Mouse (Mus musculus): ENCODE measurements around the gene Gpc1.
A peak's percentile ranks its signal among the peaks of the same experiment; 100 is the strongest.

The Gpc1 gene

DNA sequence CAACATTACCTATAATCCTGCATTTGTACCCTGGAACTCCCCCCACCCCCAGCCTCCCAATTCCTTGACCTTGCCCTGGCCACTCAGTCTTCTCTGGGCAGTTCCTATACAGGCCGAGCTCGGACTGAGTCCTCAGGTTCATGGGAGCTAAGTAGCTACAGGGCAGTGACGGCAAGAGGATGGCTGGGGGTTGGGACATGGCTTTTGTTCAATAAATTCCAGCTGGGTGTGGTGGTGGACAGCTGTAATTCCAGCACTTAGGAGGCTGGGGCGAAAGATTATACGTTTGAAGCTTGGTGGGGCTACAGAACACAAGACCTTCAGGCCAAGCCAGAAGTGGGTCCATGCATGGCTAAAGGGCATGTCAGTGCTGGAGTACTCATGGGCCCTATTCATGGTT lies 48.7 kb downstream of the Gpc1 start:
- H3K36me3 ChIP-seq (ENCODE audit: control insufficient read depth, insufficient read depth, low read length, poor library complexity, severe bottlenecking), result no peaks in the 10 kb centered on the region
- no peak for DNase-seq (ENCODE audit: low read depth, low spot score)
- no peaks in the 10 kb centered on the region for H3K27me3 ChIP-seq (ENCODE audit: control insufficient read depth, insufficient read depth, low read length, poor library complexity, severe bottlenecking)

DNA sequence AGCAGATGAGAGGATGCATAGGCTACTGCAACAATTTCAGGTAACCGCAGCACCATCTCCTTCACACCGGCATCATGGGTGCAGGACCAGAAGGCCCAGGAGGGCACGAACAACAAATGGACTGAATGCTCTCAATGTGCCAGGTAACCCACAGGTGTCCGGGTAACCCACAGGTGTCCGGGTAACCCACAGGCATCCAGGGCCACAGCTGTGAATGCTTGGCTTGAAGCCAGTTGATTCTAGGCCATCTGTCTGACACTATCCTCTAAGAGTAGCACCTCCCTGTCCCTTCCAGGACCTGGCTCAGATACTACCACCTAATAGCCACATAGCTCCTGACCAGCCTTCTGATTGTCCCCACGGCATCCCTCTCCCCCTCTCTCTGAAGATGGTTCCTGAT lies 50.5 kb downstream of the Gpc1 start:
- H3K27me3 ChIP-seq (ENCODE audit: control insufficient read depth, insufficient read depth, low read length, poor library complexity, severe bottlenecking), result no peaks in the 10 kb centered on the region
- DNase-seq (ENCODE audit: low read depth, low spot score), result no peak

DNA sequence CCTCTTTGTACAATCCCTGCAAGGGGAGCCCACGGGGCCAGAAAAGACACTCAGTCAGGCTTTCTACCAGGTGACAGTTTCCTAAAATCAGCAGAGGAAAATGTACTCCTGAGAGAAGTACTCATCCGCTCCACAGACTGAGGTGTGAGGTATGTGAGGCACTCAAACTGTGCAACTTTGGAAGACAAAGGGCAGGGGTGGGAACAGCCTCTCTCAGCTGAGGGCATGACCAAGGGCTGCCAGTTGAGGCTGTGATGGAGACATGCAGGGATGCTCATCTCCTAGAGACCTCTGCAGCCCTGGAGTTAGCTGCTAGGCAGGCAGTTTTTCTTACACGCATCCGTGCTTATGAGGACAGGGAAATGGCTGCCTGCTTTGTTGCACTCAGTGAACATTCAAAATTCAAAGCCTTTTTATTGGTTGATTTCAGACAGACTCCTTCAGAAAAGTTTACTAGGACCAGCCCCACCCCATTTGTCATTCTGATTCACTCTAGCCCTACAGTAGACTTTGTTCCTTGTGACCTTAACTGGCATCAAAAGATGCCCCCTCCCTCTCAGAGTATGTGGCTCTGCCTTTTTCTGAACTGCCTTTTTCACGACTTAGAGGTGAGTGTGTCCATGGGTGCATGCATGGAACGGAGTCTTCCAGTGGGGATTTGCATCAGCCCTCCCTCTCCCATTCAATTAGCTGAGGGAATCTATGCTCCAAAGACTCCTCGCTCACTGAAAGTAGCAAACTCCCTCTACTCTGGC lies 57.6 kb downstream of the Gpc1 start:
- no peak for DNase-seq (ENCODE audit: low read depth, low spot score)
- no peaks in the 10 kb centered on the region for H3K27me3 ChIP-seq (ENCODE audit: control insufficient read depth, insufficient read depth, low read length, poor library complexity, severe bottlenecking)

More for the DNA sequence above, 50.5 kb downstream of the Gpc1 start:
- no peaks in the 10 kb centered on the region for H3K36me3 ChIP-seq (ENCODE audit: control insufficient read depth, insufficient read depth, low read length, poor library complexity, severe bottlenecking)

DNA sequence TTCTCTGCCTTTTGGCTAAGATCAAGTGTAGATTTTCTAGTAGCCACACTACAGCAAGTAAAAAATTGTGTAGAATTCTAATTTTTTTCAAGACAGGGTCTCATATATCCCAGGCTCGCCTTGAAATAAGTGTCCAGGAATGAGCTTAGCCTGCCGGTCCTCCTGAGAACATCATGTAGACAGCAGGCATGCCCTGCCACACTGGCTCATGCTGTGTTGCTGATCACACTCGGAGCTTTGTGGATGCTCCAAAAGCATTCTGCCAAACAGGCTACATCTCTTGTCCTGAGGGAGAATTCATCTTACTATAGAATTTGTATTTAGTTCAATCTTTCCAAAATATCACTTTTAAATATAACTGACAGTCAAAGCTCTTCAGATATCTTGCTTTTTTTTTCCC lies 61.3 kb downstream of the Gpc1 start:
- no peak for DNase-seq (ENCODE audit: low read depth, low spot score)
- no peaks in the 10 kb centered on the region for H3K27me3 ChIP-seq (ENCODE audit: control insufficient read depth, insufficient read depth, low read length, poor library complexity, severe bottlenecking)
- H3K36me3 ChIP-seq (ENCODE audit: control insufficient read depth, insufficient read depth, low read length, poor library complexity, severe bottlenecking), result no peaks in the 10 kb centered on the region

More for the DNA sequence above, 57.6 kb downstream of the Gpc1 start:
- H3K36me3 ChIP-seq (ENCODE audit: control insufficient read depth, insufficient read depth, low read length, poor library complexity, severe bottlenecking), result no peaks in the 10 kb centered on the region

DNA sequence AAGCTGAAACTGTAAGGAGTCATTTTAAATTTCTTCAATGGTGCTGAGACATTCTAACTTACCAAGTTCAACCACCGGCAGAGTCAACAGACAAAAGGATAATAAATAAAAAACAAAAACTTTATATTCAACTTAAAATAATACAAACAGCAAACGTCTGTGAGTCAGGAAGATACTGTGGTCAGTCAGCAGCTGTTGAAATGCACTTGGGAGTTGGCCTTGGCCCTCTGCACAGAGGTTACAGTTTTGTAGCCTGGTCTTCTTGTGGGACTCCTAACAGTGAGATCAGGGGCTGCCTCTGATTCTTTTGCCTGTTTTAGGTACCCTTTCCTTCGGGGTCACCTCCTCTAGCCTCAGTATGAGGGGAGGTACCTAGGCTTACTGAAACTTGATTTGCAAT lies 62.5 kb downstream of the Gpc1 start:
- no peaks in the 10 kb centered on the region for H3K36me3 ChIP-seq (ENCODE audit: control insufficient read depth, insufficient read depth, low read length, poor library complexity, severe bottlenecking)
- H3K27me3 ChIP-seq (ENCODE audit: control insufficient read depth, insufficient read depth, low read length, poor library complexity, severe bottlenecking), result no peaks in the 10 kb centered on the region
- no peak for DNase-seq (ENCODE audit: low read depth, low spot score)

DNA sequence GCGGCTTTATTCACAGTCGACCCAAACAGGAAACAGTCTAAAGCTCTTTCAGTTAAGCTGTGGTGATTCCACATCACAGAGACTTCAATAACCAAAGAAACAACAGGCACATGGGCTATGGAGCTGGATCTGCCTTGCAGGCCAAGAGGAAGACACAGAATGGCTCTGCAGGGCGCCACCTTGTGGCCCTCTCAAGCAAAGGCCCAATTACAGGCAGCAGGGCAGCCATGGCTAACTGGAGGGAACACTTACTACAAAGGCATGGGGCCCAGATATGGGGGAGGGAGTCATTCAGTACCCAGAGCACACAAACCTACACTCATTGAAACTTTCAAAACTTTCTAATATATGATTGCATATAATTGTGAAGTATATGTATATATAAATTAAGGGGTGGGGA lies 63.6 kb downstream of the Gpc1 start:
- DNase-seq (ENCODE audit: low read depth, low spot score), result peak; percentile 76
- Histone ChIP-seq H3K36me3 (ENCODE audit: control insufficient read depth, insufficient read depth, low read length, poor library complexity, severe bottlenecking) (no peaks in the 10 kb centered on the region), H3K27me3 (ENCODE audit: control insufficient read depth, insufficient read depth, low read length, poor library complexity, severe bottlenecking) (no peaks in the 10 kb centered on the region)

DNA sequence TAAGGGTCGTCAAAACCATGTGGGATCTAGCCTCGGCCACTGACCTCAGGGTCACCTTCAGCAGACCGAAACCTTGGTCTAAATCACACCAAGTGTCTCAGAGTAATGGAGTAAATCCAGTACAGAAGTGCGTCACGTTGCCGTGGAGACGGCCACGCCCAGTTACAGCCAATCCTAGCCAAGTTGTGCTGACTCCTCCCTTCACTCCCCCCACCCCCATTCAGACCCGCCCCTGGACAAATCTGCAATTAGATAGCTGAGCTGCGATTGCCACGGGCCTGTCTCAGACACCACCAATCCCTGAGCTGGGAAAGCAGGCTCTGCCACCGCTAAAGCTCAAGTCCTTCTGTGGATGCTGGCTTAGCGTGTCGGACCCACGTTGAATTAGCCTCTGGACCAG lies 71.3 kb downstream of the Gpc1 start, which contains the start of gene Ankmy1:
Ankmy1 (minus strand) TSS at position 121 of the 400 bp plus-strand sequence.
- Histone ChIP-seq H3K27me3 (ENCODE audit: control insufficient read depth, insufficient read depth, low read length, poor library complexity, severe bottlenecking) (no peaks in the 10 kb centered on the region), H3K36me3 (ENCODE audit: control insufficient read depth, insufficient read depth, low read length, poor library complexity, severe bottlenecking) (no peaks in the 10 kb centered on the region)
- DNase-seq (ENCODE audit: low read depth, low spot score), result peak; percentile 29

DNA sequence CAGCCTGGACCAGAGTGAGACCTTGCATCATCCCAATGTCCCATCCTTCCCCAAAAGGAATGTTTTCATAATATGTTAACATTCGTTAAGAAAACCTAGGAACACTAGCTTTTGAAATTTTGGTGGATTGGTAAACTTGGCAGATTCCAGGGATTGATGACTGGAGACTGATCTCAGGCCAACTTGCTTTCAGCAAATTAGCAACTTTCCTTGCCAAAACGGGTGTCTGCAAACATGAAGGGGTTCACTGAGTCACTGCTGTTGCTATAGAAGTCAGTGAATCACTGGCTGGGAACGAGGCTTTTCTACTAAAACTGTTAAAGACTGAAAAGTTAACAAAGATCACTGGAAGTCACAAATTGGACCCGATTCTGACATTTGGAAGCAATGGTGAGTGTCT lies 72.2 kb downstream of the Gpc1 start:
- no peaks in the 10 kb centered on the region for H3K36me3 ChIP-seq (ENCODE audit: control insufficient read depth, insufficient read depth, low read length, poor library complexity, severe bottlenecking)
- no peak for DNase-seq (ENCODE audit: low read depth, low spot score)

DNA sequence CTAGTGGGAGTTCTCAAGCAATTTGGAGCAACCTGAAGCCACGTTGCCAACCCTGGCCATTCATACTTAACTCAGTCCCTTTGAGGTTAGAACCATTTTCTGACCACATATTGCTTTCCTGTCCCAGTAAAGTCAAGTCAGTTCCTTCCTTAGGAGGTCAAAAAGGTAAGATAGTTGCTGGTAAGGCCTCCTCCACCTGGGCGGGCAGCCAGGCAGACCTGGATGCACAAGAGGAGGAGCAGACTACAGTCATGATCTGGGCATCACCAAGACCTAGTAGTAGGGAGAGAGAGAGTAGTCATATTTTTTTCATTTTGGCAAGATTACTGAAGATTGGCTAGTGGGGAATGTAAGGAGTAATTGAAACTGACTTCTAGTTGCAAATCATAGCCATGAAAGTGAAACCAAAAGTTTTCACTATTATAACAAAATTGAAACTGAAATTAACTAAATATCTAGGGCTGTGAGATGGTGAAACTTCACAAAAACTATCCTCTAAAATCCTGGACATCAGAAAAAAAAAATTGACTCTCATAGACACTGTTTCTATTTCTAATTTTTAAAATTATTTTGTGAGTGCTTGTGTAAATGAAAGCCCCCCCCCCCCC lies 74.4 kb downstream of the Gpc1 start:
- DNase-seq (ENCODE audit: low read depth, low spot score), result peak; percentile 26
- Histone ChIP-seq H3K27me3 (ENCODE audit: control insufficient read depth, insufficient read depth, low read length, poor library complexity, severe bottlenecking) (no peaks in the 10 kb centered on the region), H3K36me3 (ENCODE audit: control insufficient read depth, insufficient read depth, low read length, poor library complexity, severe bottlenecking) (no peaks in the 10 kb centered on the region)

More for the DNA sequence above, 72.2 kb downstream of the Gpc1 start:
- H3K27me3 ChIP-seq (ENCODE audit: control insufficient read depth, insufficient read depth, low read length, poor library complexity, severe bottlenecking), result no peaks in the 10 kb centered on the region

DNA sequence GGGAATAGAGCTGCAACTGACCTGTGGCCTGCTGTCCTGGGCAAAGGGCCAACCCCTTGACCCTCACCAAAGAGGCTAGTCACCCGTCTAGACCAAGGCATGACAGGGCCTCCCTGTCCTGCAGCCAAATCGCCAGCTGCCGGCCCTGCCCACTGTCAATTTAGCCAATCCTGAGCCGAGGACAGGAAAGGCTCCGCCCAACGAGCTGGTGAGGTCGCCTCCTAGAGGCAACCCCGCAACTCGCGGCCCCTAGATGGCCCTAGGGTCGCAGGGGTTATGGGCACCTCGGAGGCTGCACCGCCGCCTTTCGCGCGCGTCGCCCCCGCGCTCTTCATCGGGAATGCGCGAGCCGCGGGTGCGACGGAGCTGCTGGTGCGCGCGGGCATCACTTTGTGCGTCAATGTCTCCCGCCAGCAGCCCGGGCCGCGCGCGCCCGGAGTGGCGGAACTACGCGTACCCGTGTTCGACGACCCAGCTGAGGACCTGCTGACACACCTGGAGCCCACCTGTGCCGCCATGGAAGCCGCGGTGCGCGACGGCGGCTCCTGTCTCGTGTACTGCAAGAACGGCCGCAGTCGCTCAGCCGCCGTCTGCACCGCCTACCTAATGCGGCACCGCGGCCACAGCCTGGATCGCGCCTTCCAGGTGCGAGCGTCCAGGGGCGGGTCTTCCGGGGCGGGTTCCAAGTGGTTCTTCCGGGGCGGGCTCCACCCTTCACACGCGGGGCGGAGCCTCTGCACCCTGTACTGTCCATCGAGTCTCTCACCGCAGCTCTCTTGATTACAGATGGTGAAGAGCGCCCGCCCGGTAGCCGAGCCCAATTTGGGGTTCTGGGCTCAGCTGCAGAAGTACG lies 75.6 kb downstream of the Gpc1 start, which contains the start of gene Dusp28:
Dusp28 (plus strand) TSS at position 203 of the 853 bp plus-strand sequence.
- Histone ChIP-seq H3K27me3 (ENCODE audit: control insufficient read depth, insufficient read depth, low read length, poor library complexity, severe bottlenecking) (no peaks in the 10 kb centered on the region), H3K36me3 (ENCODE audit: control insufficient read depth, insufficient read depth, low read length, poor library complexity, severe bottlenecking) (no peaks in the 10 kb centered on the region)
- DNase-seq (ENCODE audit: low read depth, low spot score), result peak; percentile 89

DNA sequence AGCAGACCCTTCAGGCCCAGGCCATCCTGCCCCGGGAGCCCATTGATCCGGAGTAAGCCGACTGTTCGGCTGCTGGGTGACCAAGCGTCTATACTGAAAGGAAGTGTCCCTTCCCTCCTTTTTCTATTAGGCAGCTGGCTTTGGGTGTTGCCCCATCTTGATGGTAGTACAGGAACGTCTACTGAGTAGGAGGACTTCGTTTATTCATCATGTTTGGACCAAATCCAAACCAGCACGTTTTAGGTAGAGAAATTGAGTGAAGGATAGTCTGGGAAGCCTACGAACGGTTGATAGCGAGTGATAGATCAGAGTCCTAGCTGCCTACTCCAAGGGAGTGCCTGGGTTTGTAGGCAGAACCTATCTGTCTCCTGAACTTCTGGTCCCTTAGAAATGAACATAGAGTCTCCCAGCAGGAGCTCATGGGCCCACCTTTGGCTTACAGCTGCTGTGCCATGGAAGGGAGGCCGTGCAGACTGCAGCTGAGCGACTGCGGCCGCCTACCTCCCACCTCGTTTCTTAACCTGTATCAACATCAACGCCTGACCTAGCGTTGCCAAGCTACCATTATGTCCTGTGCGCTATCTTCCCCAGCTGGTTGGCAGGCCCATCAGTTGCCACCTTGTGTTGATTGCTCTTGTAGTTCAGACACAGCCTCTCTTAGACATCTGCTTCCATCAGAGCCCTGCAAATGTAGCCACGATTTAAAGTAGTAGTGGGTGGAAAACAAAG lies 76.4 kb downstream of the Gpc1 start:
- H3K36me3 ChIP-seq (ENCODE audit: control insufficient read depth, insufficient read depth, low read length, poor library complexity, severe bottlenecking), result no peaks in the 10 kb centered on the region
- DNase-seq (ENCODE audit: low read depth, low spot score), result no peak

DNA sequence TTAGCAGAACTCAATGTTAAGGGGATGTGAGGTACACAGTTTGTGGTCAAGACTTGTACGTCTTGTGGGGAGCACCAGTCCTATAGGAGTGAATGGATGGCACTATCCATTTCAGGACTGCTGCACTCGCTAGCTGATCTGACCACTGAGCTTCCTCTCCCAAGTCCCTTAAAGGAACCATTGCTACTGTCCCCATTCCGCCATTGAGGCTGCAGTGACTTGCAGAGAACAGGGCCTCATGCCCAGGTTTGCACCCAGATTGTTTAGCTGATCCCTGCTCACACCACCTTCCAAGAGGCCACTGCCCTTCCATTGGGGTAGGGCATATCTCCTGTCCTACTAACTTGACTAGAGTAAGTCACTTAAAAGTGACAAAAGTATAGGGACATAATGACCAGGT lies 77.2 kb downstream of the Gpc1 start:
- Histone ChIP-seq H3K27me3 (ENCODE audit: control insufficient read depth, insufficient read depth, low read length, poor library complexity, severe bottlenecking) (no peaks in the 10 kb centered on the region), H3K36me3 (ENCODE audit: control insufficient read depth, insufficient read depth, low read length, poor library complexity, severe bottlenecking) (no peaks in the 10 kb centered on the region)
- no peak for DNase-seq (ENCODE audit: low read depth, low spot score)

More for the DNA sequence above, 76.4 kb downstream of the Gpc1 start:
- no peaks in the 10 kb centered on the region for H3K27me3 ChIP-seq (ENCODE audit: control insufficient read depth, insufficient read depth, low read length, poor library complexity, severe bottlenecking)

DNA sequence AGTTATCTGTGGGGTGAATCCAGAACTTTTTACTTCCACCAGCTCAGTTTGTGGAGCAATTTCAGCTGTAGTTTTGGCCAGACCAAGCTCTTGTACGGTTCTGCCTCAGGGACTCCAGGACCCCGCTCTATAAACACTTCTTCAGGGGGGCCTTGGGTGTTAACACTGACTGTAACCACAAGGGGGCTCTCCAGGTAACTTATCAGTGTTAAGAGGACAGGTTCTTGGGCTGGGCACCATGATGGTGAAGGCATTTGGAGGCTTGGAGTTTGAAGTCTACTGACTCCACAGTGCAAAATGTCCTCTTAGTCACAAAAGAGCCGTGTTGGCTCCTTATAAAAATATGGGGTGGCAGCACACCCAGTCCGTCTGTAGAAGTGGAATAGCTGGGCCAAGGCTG lies 77.6 kb downstream of the Gpc1 start:
- Histone ChIP-seq H3K27me3 (ENCODE audit: control insufficient read depth, insufficient read depth, low read length, poor library complexity, severe bottlenecking) (no peaks in the 10 kb centered on the region), H3K36me3 (ENCODE audit: control insufficient read depth, insufficient read depth, low read length, poor library complexity, severe bottlenecking) (no peaks in the 10 kb centered on the region)
- peak; percentile 56 for DNase-seq (ENCODE audit: low read depth, low spot score)

Measured in splenic B cell, adult 2 months (primary cell).